11 mouse cellular contexts compared by ENCODE assay signal in genomic region chr8:90740302-90740962, GRCm38 (mm10).
DNase-seq lines count a peak whose midpoint lies in the region; ATAC-seq lines count a peak whose summit lies in the region.
"Had no signal": no experiment of that assay in that cellular context is flagged by ENCODE, and none has a peak within 500 bp of the region (broad histone marks: within the 10 kb centered on the region; RNA-seq: fewer than 3 reads in every experiment).

No protein-coding gene starts in this region.

- peak; percentile 77 for ATAC-seq in neural tube, embryonic 11.5 days (ENCODE audit: insufficient read depth, low FRiP score, low TSS enrichment)
- peak; percentile 94 for ATAC-seq in midbrain, embryonic 13.5 days

- WGBS in neural tube, embryonic 11.5 days = 34% methylated on average over 2 of the region's 2 CpGs
- WGBS in hindbrain, embryonic 10.5 days = 18% methylated on average over 2 of the region's 2 CpGs
- WGBS in midbrain, embryonic 13.5 days = 4% methylated on average over 2 of the region's 2 CpGs

- H3K4me2 ChIP-seq in neural tube, embryonic 11.5 days (ENCODE audit: low read depth) = no peak overlapping the region
- peak overlapping the region; percentile 33 for H3K4me2 ChIP-seq in midbrain, embryonic 13.5 days (replicated peaks)
- H3K4me2 ChIP-seq: limb, embryonic 15.5 days had no signal

- H3K4me1 ChIP-seq in neural tube, embryonic 11.5 days (ENCODE audit: control insufficient read depth, insufficient read depth, low read length) = peaks cover 6% of the 10 kb centered on the region; the same call in 1 of the 2 replicates
- peaks cover 34% of the 10 kb centered on the region for H3K4me1 ChIP-seq in hindbrain, embryonic 10.5 days (replicated peaks)
- H3K4me1 ChIP-seq in midbrain, embryonic 13.5 days (replicated peaks) = peaks cover 31% of the 10 kb centered on the region
- H3K4me1 ChIP-seq: limb, embryonic 15.5 days had no signal

- H3K4me3 ChIP-seq in neural tube, embryonic 11.5 days (ENCODE audit: low read depth, low read length) = no peak overlapping the region
- peak overlapping the region; percentile 18 for H3K4me3 ChIP-seq in hindbrain, embryonic 10.5 days
- H3K4me3 ChIP-seq in midbrain, embryonic 13.5 days (replicated peaks) = no peak overlapping the region
- H3K4me3 ChIP-seq: limb, embryonic 15.5 days had no signal

- DNase-seq in neural tube, embryonic 11.5 days (ENCODE audit: low spot score) = peak; percentile 73
- DNase-seq in neural tube, embryonic 10.5 days (ENCODE audit: extremely low spot score, low spot score) = no peak
- peak; percentile 70 for DNase-seq in hindbrain, embryonic 10.5 days (ENCODE audit: low spot score)
- DNase-seq in kidney, postnatal 25 days = no peak
- DNase-seq in kidney, adult 18-20 months = no peak
- DNase-seq in urinary bladder, adult 2 months (ENCODE audit: low spot score) = no peak
- DNase-seq in right cerebral cortex, adult 2 months (ENCODE audit: low spot score in 2 of 2) = no peak
- DNase-seq: heart, postnatal 14 days; kidney, adult 2 months had no signal

- H3K36me3 ChIP-seq in neural tube, embryonic 11.5 days (ENCODE audit: control insufficient read depth, insufficient read depth, low read length) = no peaks in the 10 kb centered on the region
- H3K36me3 ChIP-seq in hindbrain, embryonic 10.5 days = no peaks in the 10 kb centered on the region
- H3K36me3 ChIP-seq in midbrain, embryonic 13.5 days = 0 out of 2 replicates have a peak, but pooled peaks cover 3% of the 10 kb centered on the region
- H3K36me3 ChIP-seq: limb, embryonic 15.5 days had no signal

- H3K9me3 ChIP-seq in neural tube, embryonic 11.5 days (ENCODE audit: control insufficient read depth, low read length) = no peaks in the 10 kb centered on the region
- no peaks in the 10 kb centered on the region; the same call in 1 of the 2 replicates for H3K9me3 ChIP-seq in hindbrain, embryonic 10.5 days
- peaks cover 3% of the 10 kb centered on the region; the same call in 1 of the 2 replicates for H3K9me3 ChIP-seq in midbrain, embryonic 13.5 days
- H3K9me3 ChIP-seq: limb, embryonic 15.5 days had no signal

- no peaks in the 10 kb centered on the region for H3K27me3 ChIP-seq in neural tube, embryonic 11.5 days (ENCODE audit: control insufficient read depth, insufficient read depth, low read length)
- no peaks in the 10 kb centered on the region for H3K27me3 ChIP-seq in hindbrain, embryonic 10.5 days (ENCODE audit: insufficient read depth, poor library complexity, severe bottlenecking)
- H3K27me3 ChIP-seq in midbrain, embryonic 13.5 days = no peaks in the 10 kb centered on the region
- H3K27me3 ChIP-seq: limb, embryonic 15.5 days had no signal

- H3K9ac ChIP-seq in neural tube, embryonic 11.5 days (ENCODE audit: low read length) = no peak overlapping the region
- H3K9ac ChIP-seq in midbrain, embryonic 13.5 days (replicated peaks) = 0 out of 2 replicates have a peak overlapping the region, but pooled peaks have one; percentile 10
- H3K9ac ChIP-seq: limb, embryonic 15.5 days had no signal

- peak overlapping the region; percentile 24 for H3K27ac ChIP-seq in neural tube, embryonic 11.5 days (ENCODE audit: low read depth, low read length)
- peak overlapping the region; percentile 91 for H3K27ac ChIP-seq in hindbrain, embryonic 10.5 days
- peak overlapping the region; percentile 94 for H3K27ac ChIP-seq in midbrain, embryonic 13.5 days
- H3K27ac ChIP-seq: limb, embryonic 15.5 days had no signal

Comparison
In these comparisons a context has a peak if more than half of its experiments do, and no peak if none do; other contexts are left out.
1. DNase-seq: peak in neural tube, embryonic 11.5 days (single experiment) and hindbrain, embryonic 10.5 days (single experiment); none in neural tube, embryonic 10.5 days (single experiment), kidney, postnatal 25 days (0 of 2), kidney, adult 18-20 months (single experiment), urinary bladder, adult 2 months (single experiment) and right cerebral cortex, adult 2 months (0 of 2).
2. H3K27ac ChIP-seq: peak in every context shown above with its lines; median percentile 94 in midbrain, embryonic 13.5 days; 91 in hindbrain, embryonic 10.5 days; 24 in neural tube, embryonic 11.5 days.